Comparison of ENCODE assay signal across 23 mouse cellular contexts in genomic region chr10:115681115-115681514, GRCm38 (mm10).
A peak's percentile ranks its signal among the peaks of the same experiment; 100 is the strongest.
DNase-seq lines count a peak whose midpoint lies in the region; ATAC-seq and TF ChIP-seq lines count a peak whose summit lies in the region.
"Had no signal": no experiment of that assay in that cellular context is flagged by ENCODE, and none has a peak within 500 bp of the region (broad histone marks: within the 10 kb centered on the region; RNA-seq: fewer than 3 reads in every experiment).

No protein-coding gene starts in this region.

- TF ChIP-seq EP300 in lung, postnatal 0 days (IDR thresholded peaks at IDR 0.05), result no peak

- ATAC-seq in forebrain, embryonic 14.5 days, result no peak
- no peak for ATAC-seq in lung, postnatal 0 days
- ATAC-seq: forebrain, embryonic 13.5 days had no signal

- TF ChIP-seq CTCF in lung, postnatal 0 days (IDR thresholded peaks at IDR 0.05), result no peak

- no peak overlapping the region for H3K4me3 ChIP-seq in forebrain, embryonic 14.5 days (ENCODE audit: low read depth, low read length)
- no peak overlapping the region for H3K4me3 ChIP-seq in forebrain, embryonic 10.5 days
- no peak overlapping the region for H3K4me3 ChIP-seq in lung, postnatal 0 days (ENCODE audit: low read depth, low read length)
- H3K4me3 ChIP-seq: embryonic facial prominence, embryonic 12.5 days; forebrain, embryonic 13.5 days; heart, embryonic 12.5 days; hindbrain, embryonic 12.5 days; left cerebral cortex, adult 2 months; limb, embryonic 15.5 days had no signal

- 70% methylated on average over 6 of the region's 6 CpGs for WGBS in forebrain, embryonic 14.5 days
- 92% methylated on average over 6 of the region's 6 CpGs for WGBS in forebrain, embryonic 10.5 days
- 43% methylated on average over 6 of the region's 6 CpGs for WGBS in lung, postnatal 0 days

- DNase-seq in forebrain, embryonic 14.5 days (ENCODE audit: low spot score), result peak; percentile 9
- no peak for DNase-seq in forebrain, embryonic 10.5 days (ENCODE audit: extremely low spot score, low spot score)
- DNase-seq in lung, postnatal 14 days, result peak; percentile 24
- DNase-seq in lung, postnatal 0 days (ENCODE audit: low spot score), result no peak
- peak; percentile 11 for DNase-seq in fat pad, adult 2 months (ENCODE audit: extremely low read depth, low read depth, low spot score)
- peak; percentile 38 for DNase-seq in lung, postnatal 36 days
- DNase-seq in urinary bladder, adult 18-20 months (ENCODE audit: low spot score in 2 of 2), result no peak
- DNase-seq: adrenal gland, postnatal 25 days; B cell, adult 2 months; cerebellum, adult 9-10 months; heart, postnatal 10 days; kidney, adult 8-10 months; kidney, postnatal 10 days; left cerebral cortex, postnatal 4 days had no signal

- H3K27me3 ChIP-seq in forebrain, embryonic 14.5 days (replicated peaks; ENCODE audit: control insufficient read depth, insufficient read depth, low read length), result no peaks in the 10 kb centered on the region
- no peaks in the 10 kb centered on the region for H3K27me3 ChIP-seq in forebrain, embryonic 10.5 days (ENCODE audit: poor library complexity, severe bottlenecking)
- no peaks in the 10 kb centered on the region for H3K27me3 ChIP-seq in lung, postnatal 0 days (replicated peaks; ENCODE audit: insufficient read depth, low read length)
- H3K27me3 ChIP-seq: CH12.LX; embryonic facial prominence, embryonic 12.5 days; forebrain, embryonic 13.5 days; heart, embryonic 12.5 days; hindbrain, embryonic 12.5 days; limb, embryonic 15.5 days had no signal

- no peak overlapping the region for H3K27ac ChIP-seq in forebrain, embryonic 14.5 days (ENCODE audit: low read depth, low read length)
- H3K27ac ChIP-seq in forebrain, embryonic 10.5 days, result no peak overlapping the region
- H3K27ac ChIP-seq in lung, postnatal 0 days (ENCODE audit: low read length), result no peak overlapping the region
- H3K27ac ChIP-seq: embryonic facial prominence, embryonic 12.5 days; forebrain, embryonic 13.5 days; hindbrain, embryonic 12.5 days; left cerebral cortex, adult 2 months; limb, embryonic 15.5 days; liver, embryonic 14.5 days had no signal

- H3K4me2 ChIP-seq in forebrain, embryonic 14.5 days (ENCODE audit: low read length), result no peak overlapping the region
- no peak overlapping the region for H3K4me2 ChIP-seq in lung, postnatal 0 days (replicated peaks; ENCODE audit: low read depth, low read length)
- H3K4me2 ChIP-seq: embryonic facial prominence, embryonic 12.5 days; forebrain, embryonic 13.5 days; heart, embryonic 12.5 days; hindbrain, embryonic 12.5 days; limb, embryonic 15.5 days had no signal

- no peaks in the 10 kb centered on the region for H3K9me3 ChIP-seq in forebrain, embryonic 14.5 days (replicated peaks; ENCODE audit: control insufficient read depth, low read length)
- H3K9me3 ChIP-seq in forebrain, embryonic 10.5 days, result no peaks in the 10 kb centered on the region
- H3K9me3 ChIP-seq in lung, postnatal 0 days (ENCODE audit: low read length), result no peaks in the 10 kb centered on the region
- H3K9me3 ChIP-seq: embryonic facial prominence, embryonic 12.5 days; forebrain, embryonic 13.5 days; heart, embryonic 12.5 days; hindbrain, embryonic 12.5 days; limb, embryonic 15.5 days had no signal

- H3K4me1 ChIP-seq in forebrain, embryonic 14.5 days (ENCODE audit: control insufficient read depth, insufficient read depth, low read length), result no peaks in the 10 kb centered on the region
- no peaks in the 10 kb centered on the region for H3K4me1 ChIP-seq in forebrain, embryonic 10.5 days
- no peaks in the 10 kb centered on the region for H3K4me1 ChIP-seq in lung, postnatal 0 days (ENCODE audit: insufficient read depth, low read depth, low read length)
- H3K4me1 ChIP-seq: embryonic facial prominence, embryonic 12.5 days; forebrain, embryonic 13.5 days; heart, embryonic 12.5 days; hindbrain, embryonic 12.5 days; limb, embryonic 15.5 days had no signal

- H3K9ac ChIP-seq in forebrain, embryonic 14.5 days (ENCODE audit: low read length), result no peak overlapping the region
- H3K9ac ChIP-seq in lung, postnatal 0 days (replicated peaks; ENCODE audit: low read depth), result no peak overlapping the region
- H3K9ac ChIP-seq: embryonic facial prominence, embryonic 12.5 days; forebrain, embryonic 13.5 days; heart, embryonic 12.5 days; hindbrain, embryonic 12.5 days; limb, embryonic 15.5 days; liver, embryonic 14.5 days had no signal

- no peaks in the 10 kb centered on the region for H3K36me3 ChIP-seq in forebrain, embryonic 14.5 days (ENCODE audit: control insufficient read depth, insufficient read depth, low read length)
- H3K36me3 ChIP-seq in forebrain, embryonic 10.5 days (replicated peaks), result no peaks in the 10 kb centered on the region
- H3K36me3 ChIP-seq in lung, postnatal 0 days (ENCODE audit: insufficient read depth, low read length), result no peaks in the 10 kb centered on the region
- H3K36me3 ChIP-seq: embryonic facial prominence, embryonic 12.5 days; G1E; heart, embryonic 12.5 days; hindbrain, embryonic 12.5 days; limb, embryonic 15.5 days had no signal

Comparison
In these comparisons a context has a peak if more than half of its experiments do, and no peak if none do; other contexts are left out.
1. DNase-seq: peak in forebrain, embryonic 14.5 days (single experiment), lung, postnatal 14 days (single experiment), fat pad, adult 2 months (single experiment) and lung, postnatal 36 days (single experiment); none in forebrain, embryonic 10.5 days (single experiment), lung, postnatal 0 days (single experiment) and urinary bladder, adult 18-20 months (0 of 2).